Mouse (Mus musculus): ENCODE data around the gene Agt. TPM values are rescaled to one million over a fixed set of nuclear protein-coding genes. Genes with fewer than 3 reads are reported as not detected.

Gene Agt
- 4.7 and 6.1 TPM in 2 replicates for polyA plus RNA-seq (2012; rRNA removed)

GRCm38 (mm10) chr8:124569593-124569992 lies at the start of gene Agt:
Gene Agt, minus strand, starts transcription at chr8:124569706.
- no peak for DNase-seq
- no peaks in the 10 kb centered on the region for H3K4me1 ChIP-seq (ENCODE audit: control insufficient read depth, insufficient read depth, low read length)
- H3K4me3 ChIP-seq (replicated peaks; ENCODE audit: extremely low read depth, low read depth, low read length): no peak within 1 kb of the TSS
- TF ChIP-seq POLR2A (IDR thresholded peaks at IDR 0.05; ENCODE audit: borderline replicate concordance, extremely low read depth, low read depth, low read length) (no peak), CTCF (IDR thresholded peaks at IDR 0.05; ENCODE audit: insufficient read depth, low read length) (no peak)
- 53% methylated on average over 2 of the region's 2 CpGs for WGBS

- 39% methylated on average over 9 of the region's 9 CpGs for WGBS
Measured at GRCm38 (mm10) chr8:124618252-124618651, 48.7 kb upstream of the Agt start.

GRCm38 (mm10) chr8:124617266-124617869 lies 47.9 kb upstream of the Agt start:
- TF ChIP-seq POLR2A (IDR thresholded peaks at IDR 0.05; ENCODE audit: borderline replicate concordance, extremely low read depth, low read depth, low read length): no peak
- peak; percentile 85 for TF ChIP-seq CTCF (IDR thresholded peaks at IDR 0.05; ENCODE audit: insufficient read depth, low read length)
- Histone ChIP-seq H3K4me3 (replicated peaks; ENCODE audit: extremely low read depth, low read depth, low read length) (peak overlapping the region; percentile 51), H3K4me1 (ENCODE audit: control insufficient read depth, insufficient read depth, low read length) (peaks cover 4% of the 10 kb centered on the region)
- 6% methylated on average over 17 of the region's 17 CpGs for WGBS
- DNase-seq: peak; percentile 78

More at GRCm38 (mm10) chr8:124618252-124618651, 48.7 kb upstream of the Agt start:
- peaks cover 4% of the 10 kb centered on the region for H3K4me1 ChIP-seq (ENCODE audit: control insufficient read depth, insufficient read depth, low read length)
- TF ChIP-seq POLR2A (IDR thresholded peaks at IDR 0.05; ENCODE audit: borderline replicate concordance, extremely low read depth, low read depth, low read length): no peak
- no peak for TF ChIP-seq CTCF (IDR thresholded peaks at IDR 0.05; ENCODE audit: insufficient read depth, low read length)
- no peak for DNase-seq
- H3K4me3 ChIP-seq (replicated peaks; ENCODE audit: extremely low read depth, low read depth, low read length): no peak overlapping the region

- TF ChIP-seq CTCF (IDR thresholded peaks at IDR 0.05; ENCODE audit: insufficient read depth, low read length) (no peak), POLR2A (IDR thresholded peaks at IDR 0.05; ENCODE audit: borderline replicate concordance, extremely low read depth, low read depth, low read length) (no peak)
- Histone ChIP-seq H3K4me3 (replicated peaks; ENCODE audit: extremely low read depth, low read depth, low read length) (no peak overlapping the region), H3K4me1 (ENCODE audit: control insufficient read depth, insufficient read depth, low read length) (peaks cover 4% of the 10 kb centered on the region)
- DNase-seq: no peak
- 71% methylated on average over 5 of the region's 6 CpGs for WGBS
Measured at GRCm38 (mm10) chr8:124614325-124614724, 44.8 kb upstream of the Agt start.

GRCm38 (mm10) chr8:124608972-124609353 lies 39.5 kb upstream of the Agt start:
- no peaks in the 10 kb centered on the region for H3K4me1 ChIP-seq (ENCODE audit: control insufficient read depth, insufficient read depth, low read length)
- 50% methylated on average over 9 of the region's 9 CpGs for WGBS
- H3K4me3 ChIP-seq (replicated peaks; ENCODE audit: extremely low read depth, low read depth, low read length): no peak overlapping the region
- TF ChIP-seq POLR2A (IDR thresholded peaks at IDR 0.05; ENCODE audit: borderline replicate concordance, extremely low read depth, low read depth, low read length) (no peak), CTCF (IDR thresholded peaks at IDR 0.05; ENCODE audit: insufficient read depth, low read length) (no peak)
- no peak for DNase-seq

GRCm38 (mm10) chr8:124608239-124608971 lies 38.9 kb upstream of the Agt start:
- no peak for DNase-seq
- 58% methylated on average over 13 of the region's 13 CpGs for WGBS
- H3K4me1 ChIP-seq (ENCODE audit: control insufficient read depth, insufficient read depth, low read length): no peaks in the 10 kb centered on the region
- no peak overlapping the region for H3K4me3 ChIP-seq (replicated peaks; ENCODE audit: extremely low read depth, low read depth, low read length)
- TF ChIP-seq POLR2A (IDR thresholded peaks at IDR 0.05; ENCODE audit: borderline replicate concordance, extremely low read depth, low read depth, low read length) (no peak), CTCF (IDR thresholded peaks at IDR 0.05; ENCODE audit: insufficient read depth, low read length) (peak; percentile 59)

GRCm38 (mm10) chr8:124604066-124604465 lies 34.6 kb upstream of the Agt start:
- 67% methylated on average over 5 of the region's 5 CpGs for WGBS
- no peak for DNase-seq
- no peak for TF ChIP-seq CTCF (IDR thresholded peaks at IDR 0.05; ENCODE audit: insufficient read depth, low read length)
- no peak for TF ChIP-seq POLR2A (IDR thresholded peaks at IDR 0.05; ENCODE audit: borderline replicate concordance, extremely low read depth, low read depth, low read length)
- Histone ChIP-seq H3K4me1 (ENCODE audit: control insufficient read depth, insufficient read depth, low read length) (no peaks in the 10 kb centered on the region), H3K4me3 (replicated peaks; ENCODE audit: extremely low read depth, low read depth, low read length) (no peak overlapping the region)

GRCm38 (mm10) chr8:124589393-124589792 lies 19.9 kb upstream of the Agt start:
- no peak overlapping the region for H3K4me3 ChIP-seq (replicated peaks; ENCODE audit: extremely low read depth, low read depth, low read length)
- TF ChIP-seq POLR2A (IDR thresholded peaks at IDR 0.05; ENCODE audit: borderline replicate concordance, extremely low read depth, low read depth, low read length) (no peak), CTCF (IDR thresholded peaks at IDR 0.05; ENCODE audit: insufficient read depth, low read length) (no peak)
- no peak for DNase-seq
- 56% methylated on average over 4 of the region's 4 CpGs for WGBS
- no peaks in the 10 kb centered on the region for H3K4me1 ChIP-seq (ENCODE audit: control insufficient read depth, insufficient read depth, low read length)

GRCm38 (mm10) chr8:124586556-124586955 lies 17.1 kb upstream of the Agt start:
- TF ChIP-seq CTCF (IDR thresholded peaks at IDR 0.05; ENCODE audit: insufficient read depth, low read length): no peak
- TF ChIP-seq POLR2A (IDR thresholded peaks at IDR 0.05; ENCODE audit: borderline replicate concordance, extremely low read depth, low read depth, low read length): no peak
- 73% methylated on average over 2 of the region's 2 CpGs for WGBS
- Histone ChIP-seq H3K4me1 (ENCODE audit: control insufficient read depth, insufficient read depth, low read length) (no peaks in the 10 kb centered on the region), H3K4me3 (replicated peaks; ENCODE audit: extremely low read depth, low read depth, low read length) (no peak overlapping the region)
- DNase-seq: no peak
